Mouse (Mus musculus) kidney, postnatal 25 days (tissue): Measurements from ENCODE around the gene Acat1.

Experiments used
- DNase-seq, 2 experiments: peaks; one replicate each; pipeline ENCODE4 v3.0.0; 2021; ENCODE audit warnings: mixed read lengths in 2 of 2

The Acat1 gene

GRCm38 (mm10) chr9:53535416-53536320 lies 74.5 kb downstream of the Acat1 start:
- DNase-seq: peak; percentile 44 to 47
